Mouse (Mus musculus): ENCODE results near the gene Rasgef1b.

GRCm38 (mm10) chr5:99636575-99636974 lies 92.3 kb downstream of the Rasgef1b start:
- TF ChIP-seq CTCF (IDR thresholded peaks at IDR 0.05; ENCODE audit: control insufficient read depth, insufficient read depth, low read length) (no peak), POLR2A (IDR thresholded peaks at IDR 0.05; ENCODE audit: borderline replicate concordance, control insufficient read depth, low read depth, low read length) (no peak)
